Mouse (Mus musculus): ENCODE measurements around the gene Abhd2. TPM values are rescaled to one million over a fixed set of nuclear protein-coding genes. Genes with fewer than 3 reads are reported as not detected.

The Abhd2 gene
- total RNA-seq, 2 experiments from 2014 or later = 14.4 to 18.6 TPM

DNA sequence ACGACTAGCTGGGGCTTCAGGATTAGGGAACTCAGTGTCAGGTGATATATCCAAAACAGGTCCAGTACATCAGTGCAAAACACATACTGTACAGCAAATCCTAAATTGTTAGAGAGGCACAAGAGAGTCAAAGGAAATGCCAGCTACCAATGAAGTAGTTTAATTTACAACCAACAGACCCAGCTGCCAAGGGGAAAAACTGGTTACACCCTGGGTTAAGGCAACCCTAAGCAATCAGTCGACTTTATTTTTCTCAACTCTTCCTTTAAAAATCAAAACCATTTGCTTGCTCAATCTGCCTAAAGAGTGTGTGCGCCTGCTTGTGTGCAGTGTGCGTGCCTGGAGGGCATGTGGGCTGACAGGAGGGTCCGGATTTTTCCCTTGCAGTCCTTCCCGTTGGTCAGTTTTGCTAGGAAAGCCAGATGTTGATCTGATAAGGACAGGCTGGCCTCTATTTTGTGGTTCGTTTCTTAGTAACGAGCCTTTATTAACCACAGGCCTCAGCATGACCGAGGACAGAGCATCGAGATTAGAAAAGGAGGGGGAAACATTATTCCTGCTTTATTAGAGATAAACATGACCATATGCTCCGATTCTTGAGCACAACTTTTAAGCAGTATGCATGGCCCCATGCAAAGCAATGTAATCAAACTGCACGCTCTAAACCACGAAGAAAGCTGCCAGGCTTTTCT lies 45.3 kb downstream of the Abhd2 start:
- no peak for DNase-seq

DNA sequence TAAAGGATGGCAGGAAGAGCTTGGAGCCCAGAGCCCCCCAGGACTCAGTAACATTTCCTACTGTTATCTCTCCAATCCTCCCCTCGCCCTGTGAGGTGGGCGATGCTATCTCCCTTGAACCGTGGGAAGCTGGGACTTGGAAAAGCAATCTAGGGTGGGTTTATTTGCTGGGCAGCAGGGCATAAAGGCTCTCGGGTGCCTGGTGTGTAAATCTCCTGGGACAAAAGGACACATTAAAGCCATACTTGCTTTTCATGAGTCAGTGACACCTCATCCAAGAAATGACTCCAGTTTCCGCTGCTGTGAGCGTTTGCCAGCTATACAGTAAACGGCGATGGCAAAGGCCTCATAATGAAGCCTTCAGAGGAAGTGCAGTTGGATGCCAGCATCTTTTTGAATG lies 50.9 kb downstream of the Abhd2 start:
- DNase-seq = no peak

DNA sequence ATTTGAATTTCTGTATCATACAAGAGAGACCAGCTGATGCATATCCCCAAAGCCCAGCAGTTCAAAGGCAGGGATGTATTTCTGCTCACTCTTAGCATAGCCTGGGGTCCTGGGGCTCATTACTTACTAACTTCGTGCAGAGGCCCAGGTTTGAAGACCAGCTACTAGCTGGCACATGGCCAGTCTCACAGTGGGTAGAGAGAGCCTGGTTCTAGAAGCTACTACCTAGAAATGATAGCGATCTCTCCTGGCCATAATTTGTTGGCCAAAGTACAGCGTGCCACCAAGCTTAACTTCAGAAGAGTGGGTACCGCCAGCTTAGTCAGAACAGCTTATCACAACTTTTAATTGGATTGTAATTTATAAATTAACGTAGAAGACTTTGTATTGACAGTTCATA lies 55.8 kb downstream of the Abhd2 start:
- no peak for DNase-seq

DNA sequence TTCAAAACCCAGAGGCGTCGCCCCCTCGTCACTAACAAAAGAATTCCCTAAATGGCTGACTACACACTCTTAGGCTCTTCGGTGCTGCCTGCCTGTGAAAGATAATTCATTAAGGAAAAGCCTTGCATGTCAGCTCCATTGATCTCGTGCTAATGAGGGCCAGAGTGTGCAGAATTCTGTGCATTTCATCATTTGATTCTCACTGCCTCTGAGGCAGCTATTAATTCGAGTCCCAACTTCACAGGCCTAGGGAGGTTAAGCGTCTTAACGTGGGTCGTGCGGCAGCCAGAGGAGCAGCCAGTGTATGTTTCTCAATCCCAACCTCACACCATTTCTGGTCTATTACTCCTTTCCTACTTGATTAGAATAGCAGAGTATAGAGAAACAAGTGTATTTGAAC lies 58.2 kb downstream of the Abhd2 start:
- no peak for DNase-seq

DNA sequence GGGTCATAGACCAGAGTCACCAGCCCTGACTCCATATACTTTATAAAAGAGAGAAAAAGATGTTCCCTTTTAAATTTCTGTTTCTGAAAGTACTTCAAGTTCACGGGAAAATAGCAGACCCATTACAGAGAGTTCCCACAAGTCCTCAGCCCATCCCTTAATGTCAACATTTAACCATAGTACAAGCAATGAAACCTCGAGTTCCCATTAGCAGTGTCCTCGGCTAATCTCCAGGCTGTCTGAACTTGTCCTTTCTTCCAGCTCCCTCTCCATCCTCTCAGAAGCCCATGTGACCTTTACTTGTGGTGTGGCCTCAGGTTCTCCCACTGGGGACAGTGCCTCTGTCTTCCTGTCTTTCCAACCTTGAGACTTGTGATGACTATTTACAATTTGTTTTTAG lies 60.4 kb downstream of the Abhd2 start:
- no peak for DNase-seq

DNA sequence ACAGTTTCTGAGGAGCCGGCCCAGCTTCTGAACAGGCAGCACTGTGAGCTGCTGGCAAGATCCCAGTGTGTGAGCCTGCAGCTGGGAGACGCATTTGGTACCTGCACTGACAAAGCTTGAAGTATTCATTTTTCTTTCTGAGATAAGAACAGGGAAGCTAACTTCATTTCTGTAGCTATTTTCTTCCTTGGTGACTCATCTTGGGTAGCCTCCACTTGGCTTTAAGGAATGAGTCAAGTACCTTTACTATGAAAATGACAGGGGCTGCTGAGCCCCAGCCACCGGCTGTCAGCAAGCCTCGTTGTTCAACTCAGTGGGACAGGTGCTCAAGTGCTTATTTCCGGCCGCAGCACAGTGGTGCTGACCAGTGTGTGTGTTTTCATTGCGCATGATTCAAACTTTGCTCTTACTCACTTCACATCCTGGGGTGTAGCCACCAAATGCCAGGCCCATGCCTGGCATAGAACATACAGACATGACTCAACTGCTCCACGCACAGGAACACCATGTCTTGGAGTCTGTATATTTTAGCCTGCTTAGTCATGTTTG lies 63.4 kb downstream of the Abhd2 start:
- DNase-seq = no peak

DNA sequence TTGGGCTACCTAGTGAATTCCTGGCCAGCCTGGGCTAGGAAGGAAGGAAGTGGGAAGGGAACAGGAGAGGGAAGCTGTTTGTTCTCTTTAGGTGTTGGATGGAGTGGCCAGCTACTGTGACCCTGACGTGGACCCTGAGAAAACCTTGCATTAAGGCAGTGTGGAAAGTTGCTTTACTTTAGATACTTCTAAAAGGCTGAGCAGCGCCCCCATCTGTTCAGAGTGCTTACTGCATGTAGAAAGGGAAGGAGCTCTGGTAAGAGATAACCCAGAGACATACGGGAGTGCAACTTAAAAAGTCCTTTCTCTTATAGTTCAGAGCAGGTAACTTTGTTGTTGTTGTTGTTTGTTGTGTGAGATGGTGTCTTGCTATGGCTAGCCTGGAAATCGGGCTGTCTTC lies 72.9 kb downstream of the Abhd2 start:
- peak; percentile 71 for DNase-seq

DNA sequence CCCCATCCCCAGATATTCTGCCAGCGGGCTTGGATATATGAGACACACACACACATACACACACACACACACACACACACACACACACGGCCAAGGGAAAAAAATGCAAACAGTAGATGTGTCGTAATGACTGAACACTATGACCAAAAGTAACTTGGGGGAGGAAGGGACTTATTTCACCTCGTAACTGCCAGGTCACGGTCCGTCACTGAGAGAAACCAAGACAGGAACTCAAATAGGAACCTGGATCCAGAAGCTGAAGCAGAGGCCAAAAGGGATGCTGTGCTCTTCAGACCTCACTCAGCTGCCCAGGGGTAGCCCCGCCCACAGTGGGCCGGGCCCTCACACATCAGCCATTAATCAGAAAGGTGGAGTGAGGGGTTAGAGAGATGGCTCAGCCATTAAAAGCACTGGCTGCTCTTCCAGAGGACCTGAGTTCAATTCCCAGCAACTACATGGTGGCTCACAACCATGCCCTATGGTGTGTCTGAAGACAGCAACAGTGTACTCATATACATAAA lies 73.6 kb downstream of the Abhd2 start:
- no peak for DNase-seq

DNA sequence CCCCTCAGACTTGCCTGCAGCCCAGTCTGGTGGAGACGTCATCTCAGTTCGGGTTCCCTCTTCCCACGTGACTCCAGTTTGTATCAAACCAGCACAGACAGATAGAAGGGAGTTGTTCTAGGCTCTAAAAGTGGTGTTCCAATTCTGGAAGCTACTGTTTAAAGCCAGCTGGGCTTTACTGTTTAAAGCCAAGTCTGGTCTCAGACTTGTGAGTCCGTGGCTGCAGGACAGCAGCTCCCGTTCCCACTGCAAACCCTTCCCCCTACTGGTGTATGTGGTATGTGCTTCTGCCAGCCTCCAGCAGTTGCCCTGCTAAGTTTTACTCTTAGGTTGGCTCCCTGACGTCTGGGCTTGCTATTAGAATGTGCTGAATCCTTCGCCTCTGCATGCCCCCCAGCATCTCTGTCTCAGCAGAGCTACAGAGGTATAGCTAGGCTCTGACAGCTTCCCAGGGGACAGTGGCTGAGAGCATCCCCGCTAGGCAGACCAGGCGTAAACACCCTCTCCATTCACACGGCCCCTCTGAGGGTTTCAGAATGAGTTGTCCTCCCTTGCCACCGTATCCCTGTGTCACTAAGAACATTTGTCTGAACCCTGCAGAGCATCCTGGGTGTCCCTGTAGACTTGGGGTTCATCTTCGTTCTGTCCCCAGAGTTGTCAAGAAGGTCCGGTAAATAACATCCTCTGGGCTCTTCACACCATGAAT lies 74.3 kb downstream of the Abhd2 start:
- no peak for DNase-seq

DNA sequence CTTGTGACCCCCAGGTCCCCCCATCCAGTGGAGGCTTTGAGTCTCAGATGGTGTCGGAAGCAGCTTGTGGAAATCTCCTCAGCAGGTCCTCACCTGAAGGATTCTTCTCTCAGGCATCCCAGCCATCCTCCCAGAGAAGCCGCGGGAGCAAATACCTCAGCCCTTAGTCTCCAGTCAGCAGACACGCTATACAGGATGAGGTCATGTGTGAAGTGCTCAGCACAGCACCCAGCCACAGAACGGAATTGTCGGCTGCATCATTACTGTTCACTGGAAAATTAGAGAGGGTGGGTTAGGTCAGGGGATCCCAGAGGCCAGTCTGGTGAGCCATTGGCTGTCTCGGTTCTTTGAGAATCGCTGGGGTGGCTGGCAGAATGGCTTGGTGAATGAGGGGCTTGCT lies 75.8 kb downstream of the Abhd2 start:
- DNase-seq = no peak

DNA sequence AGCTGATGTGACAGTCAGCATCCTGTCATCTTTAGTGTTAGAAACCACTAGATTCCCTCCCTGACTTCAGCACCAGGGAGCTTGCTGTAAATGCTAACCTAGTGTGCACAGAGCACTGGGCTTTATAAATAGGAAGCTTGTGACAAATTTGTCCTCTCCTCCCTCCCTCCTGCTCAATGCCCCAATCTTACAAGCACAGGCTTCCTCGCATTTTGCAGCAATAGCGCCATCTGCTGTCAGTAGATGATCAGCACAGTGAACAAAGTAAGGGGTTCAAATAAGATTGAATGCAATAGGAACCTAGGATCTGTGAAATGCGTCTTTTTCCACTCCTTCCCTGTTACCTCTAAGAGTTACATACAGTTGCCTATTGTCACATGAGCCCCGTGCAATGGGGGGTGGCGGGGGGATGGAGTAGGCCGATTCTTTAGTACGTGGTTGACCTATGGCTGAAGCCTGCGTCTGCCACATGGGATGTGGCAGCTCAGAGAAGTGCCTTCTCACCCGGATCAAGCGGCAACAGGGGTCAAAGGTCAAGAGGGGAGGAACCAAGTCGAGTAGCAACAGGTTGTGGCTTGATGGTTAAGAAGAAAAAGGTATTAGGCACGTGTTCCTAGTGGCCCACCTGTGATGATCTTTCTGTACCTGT lies 76.9 kb downstream of the Abhd2 start:
- DNase-seq = peak; percentile 68

DNA sequence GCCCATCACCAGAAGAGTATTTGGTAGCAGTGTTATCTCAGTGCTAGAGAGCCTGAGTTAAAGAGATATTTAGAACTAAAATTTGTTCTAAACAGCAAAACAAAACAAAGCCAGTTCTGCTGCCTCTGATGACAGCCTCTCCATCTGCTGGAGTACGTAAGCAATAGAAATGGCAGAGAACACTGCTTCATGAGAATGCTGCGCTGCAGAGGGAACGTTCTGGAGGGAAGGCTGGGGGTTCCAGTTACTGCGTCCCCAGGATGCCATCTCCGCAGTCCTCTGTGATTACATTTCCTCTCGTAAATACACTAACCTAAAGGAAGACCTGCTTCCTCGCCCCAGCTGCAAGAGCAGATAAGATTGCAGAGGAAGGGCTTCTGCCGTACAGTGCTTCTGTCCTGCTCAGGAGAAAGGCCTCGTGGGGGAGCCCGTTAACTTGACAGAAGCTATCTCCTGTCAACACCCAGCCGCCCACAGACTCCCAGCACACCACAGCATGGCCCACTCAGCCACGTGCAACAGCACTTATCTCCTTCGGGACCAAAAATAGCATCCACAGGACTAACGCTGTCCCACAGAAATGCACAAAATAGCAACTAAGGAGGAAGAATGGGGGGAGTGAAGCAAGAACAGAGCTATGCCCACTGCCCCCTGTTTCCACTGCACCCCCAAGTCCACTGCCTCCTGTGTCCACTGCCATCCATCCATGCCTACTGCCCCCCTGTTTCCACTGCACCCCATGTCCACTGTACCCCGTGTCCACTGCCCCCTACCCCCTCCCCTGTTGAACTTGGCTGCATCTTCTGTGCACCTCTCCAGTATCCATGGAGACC lies 85.6 kb downstream of the Abhd2 start:
- DNase-seq = no peak

DNA sequence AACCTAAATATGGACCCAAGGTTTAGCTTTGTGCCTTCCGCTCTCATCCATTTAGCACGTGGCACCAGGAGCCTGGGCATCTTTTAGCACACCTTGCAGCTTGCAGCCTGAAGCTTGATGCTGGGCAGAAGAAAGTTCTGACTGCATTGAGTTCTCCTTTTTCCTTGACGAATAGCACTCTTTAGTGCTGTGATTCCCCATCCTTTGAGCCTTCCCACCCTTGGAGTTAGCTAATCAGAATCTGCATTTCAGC lies 86.1 kb downstream of the Abhd2 start:
- no peak for DNase-seq

DNA sequence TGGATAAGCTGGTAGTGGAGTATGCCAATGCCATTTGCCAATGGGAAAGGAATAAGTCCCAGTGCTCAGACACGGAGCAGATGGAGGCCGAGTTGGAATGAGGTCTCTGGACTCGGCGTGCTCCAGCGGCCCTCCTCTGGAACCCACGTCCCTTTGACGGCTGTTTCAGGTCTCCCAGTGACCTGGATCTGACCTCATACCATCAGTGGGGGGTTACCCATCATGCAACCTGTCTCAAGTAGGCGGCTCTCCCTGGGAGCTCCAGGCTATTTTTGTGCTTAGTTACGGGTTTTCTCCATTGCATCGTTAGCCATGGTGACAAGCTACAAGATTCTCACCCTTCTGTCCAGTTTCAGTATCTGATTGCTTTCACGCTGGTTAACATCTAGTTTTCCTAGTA lies 87.1 kb downstream of the Abhd2 start:
- DNase-seq = no peak

DNA sequence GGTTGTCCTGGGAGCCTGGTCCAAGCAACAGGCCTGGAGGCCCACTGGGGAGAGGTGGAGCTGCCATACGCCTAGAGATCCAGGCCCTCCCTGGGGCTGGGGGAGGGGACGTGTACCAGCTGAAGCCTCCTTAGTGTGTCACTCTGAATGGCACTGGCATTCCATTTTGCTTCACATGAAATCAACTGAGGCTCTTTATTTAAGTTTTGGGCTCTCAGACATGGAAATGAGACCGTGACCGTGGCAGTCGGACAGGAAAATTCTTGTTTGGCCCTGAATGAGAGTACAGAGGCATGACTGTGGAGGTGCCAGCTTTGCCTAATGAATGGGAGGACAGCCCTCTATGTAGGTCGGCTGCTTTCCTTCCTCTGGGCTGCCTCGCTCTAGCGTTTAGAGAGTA lies 89.2 kb downstream of the Abhd2 start:
- DNase-seq = no peak

DNA sequence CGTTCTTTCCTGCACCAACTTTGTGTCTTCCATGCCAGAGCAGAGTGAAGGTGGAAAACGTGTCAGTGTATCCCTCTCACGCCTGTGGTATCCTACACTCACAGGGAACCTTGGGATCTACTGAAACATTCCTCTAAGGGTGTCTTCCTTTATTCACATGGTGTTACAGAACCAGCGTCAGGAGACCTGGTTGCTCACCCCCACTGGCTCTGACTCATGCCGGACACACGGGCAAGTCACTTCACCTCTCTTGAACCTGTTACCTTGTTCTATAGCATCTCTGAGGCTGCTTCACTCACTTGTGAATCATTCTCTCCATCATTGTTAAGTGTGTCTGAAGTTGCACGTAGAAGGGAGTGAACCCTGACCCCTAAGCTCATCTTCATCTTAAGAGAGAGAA lies 89.8 kb downstream of the Abhd2 start:
- no peak for DNase-seq

DNA sequence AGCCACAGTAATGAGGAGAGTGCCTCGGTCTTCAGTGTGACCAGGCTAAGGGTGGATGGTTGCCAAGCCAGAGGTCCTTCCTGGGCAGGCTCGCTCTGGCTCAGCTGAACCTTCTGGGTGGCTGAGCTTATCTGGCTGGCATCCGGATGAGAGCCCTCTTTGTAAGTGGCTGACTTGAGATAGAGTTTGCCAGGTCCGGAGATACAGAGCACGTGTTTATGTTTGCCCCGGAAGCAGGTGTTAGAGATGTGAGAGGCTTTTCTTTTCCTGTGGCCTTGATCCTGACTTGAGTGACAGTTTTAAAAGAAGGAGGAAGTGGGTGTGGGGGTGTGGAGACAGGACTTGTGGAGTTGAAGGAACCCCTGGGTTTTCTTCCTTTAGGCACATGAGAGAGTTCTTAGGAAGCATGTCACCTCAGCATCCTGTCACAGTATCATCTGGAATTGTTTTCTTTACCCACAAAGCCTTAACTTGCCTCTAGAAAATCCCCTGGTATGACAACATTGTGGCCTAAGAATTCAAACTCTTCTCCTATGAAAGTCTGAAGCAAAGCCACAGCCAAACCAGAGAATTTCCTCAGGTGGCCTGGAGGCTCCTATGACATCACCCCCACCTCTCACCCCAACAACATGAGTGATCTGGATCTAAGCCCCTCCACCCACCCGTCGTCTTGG lies 90.5 kb downstream of the Abhd2 start:
- peak; percentile 38 for DNase-seq

DNA sequence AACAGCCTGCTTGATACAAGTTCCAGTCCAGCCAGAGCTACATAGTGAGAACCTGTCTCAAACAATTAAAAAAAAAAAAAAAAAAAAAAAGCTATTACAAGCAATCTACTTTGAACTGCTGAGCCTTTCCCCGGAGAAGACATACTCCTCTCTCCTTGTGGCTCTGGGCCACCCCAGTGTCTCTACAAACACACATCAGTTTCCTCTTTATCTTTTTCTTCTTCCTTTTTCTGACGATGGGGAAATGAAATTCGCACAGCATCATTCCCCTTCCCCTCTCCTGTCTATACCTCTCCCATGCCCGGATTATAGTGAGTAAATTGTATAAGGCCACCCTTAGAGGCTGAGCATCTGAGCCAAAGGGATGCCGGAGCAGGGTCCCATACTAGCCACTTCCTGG lies 95.7 kb downstream of the Abhd2 start:
- no peak for DNase-seq

DNA sequence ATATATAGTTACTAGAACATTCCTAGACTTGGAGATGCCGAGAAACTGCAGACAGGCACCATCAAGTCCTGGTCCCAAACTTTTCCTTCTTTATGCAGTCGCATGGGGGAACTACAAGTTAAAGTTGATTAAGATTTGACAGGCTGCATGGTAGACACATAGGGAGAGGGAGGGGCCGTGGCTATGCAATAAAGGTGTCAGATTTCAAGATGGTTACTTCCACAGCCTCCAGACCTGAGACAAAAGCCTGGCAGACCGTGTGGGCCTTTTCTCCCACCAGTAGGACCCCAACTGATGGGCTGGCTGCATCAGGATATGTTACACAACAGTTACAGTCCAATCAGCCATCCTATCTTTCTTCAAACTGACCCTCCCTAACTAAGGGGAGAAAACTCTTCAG lies 96.4 kb downstream of the Abhd2 start:
- DNase-seq = no peak

DNA sequence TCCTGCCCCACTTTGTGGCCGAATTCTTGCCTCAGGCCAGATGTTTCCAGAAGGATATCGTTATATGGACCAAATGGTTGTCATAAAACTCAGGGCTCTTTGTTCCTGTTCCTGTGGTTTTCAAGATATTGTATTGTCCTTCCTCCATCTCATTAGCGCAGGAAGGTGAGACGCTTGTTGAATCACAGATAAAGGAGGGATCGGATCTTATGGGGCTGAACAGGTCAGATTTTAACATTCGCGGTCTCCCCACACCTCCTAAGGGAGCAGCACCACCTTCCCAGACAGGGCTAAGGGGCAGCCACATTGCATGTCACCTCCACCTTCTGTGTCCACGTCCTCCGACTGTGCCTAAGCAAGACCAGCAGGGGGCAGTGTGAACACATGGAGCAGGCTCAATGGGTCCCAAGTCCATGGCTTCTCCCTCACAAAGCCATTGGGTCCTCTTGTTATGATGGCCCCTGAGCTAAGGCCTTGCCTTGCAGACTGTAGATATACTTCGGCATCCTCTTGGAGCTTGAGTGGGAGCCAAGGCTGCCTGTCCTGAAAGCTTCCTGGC lies 98.4 kb downstream of the Abhd2 start:
- DNase-seq = peak; percentile 74

DNA sequence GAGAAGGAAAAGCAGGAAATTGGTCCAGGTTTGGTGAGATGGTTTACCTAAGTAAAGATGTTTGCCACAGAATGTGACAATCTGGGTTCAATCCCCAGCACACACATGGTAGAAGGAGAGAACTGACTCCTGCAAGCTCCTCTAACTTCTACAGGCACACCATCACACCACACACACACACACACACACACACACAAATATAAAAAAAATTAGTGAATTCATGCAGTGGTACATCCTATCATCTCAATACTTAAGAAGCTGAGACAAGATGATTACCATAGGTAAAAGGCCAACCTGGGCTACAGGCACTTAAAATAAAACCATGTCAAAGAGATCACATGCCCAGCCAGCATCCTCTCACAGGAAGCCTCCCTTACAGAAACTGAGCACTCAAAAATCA lies 101.0 kb downstream of the Abhd2 start:
- no peak for DNase-seq

DNA sequence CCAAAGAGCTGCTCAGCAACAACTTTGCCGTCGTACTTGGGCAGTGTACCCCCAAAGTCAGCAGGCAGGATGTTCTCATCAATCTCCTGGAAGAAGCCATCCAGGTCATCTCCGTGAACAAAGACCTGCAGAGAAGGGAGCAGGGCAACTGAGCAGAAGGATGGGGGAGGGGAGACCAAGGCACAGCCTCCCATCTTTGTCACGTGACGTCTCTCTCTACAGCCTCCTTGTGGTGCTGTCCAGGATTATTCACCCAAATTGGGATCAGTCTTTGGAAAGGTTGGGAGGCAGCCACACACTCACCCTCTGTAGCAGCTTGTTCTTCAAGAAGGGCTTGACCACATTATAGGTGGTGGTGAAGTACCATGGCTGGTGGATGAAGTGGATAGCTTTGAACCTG lies 102.6 kb downstream of the Abhd2 start:
- DNase-seq = no peak

All from gastrocnemius, postnatal 10 days (tissue).